Mouse (Mus musculus): ENCODE data around the gene Zfhx3. TPM values are rescaled to one million over a fixed set of nuclear protein-coding genes. Genes with fewer than 3 reads are reported as not detected.

Zfhx3 gene
- polyA plus RNA-seq, 1 experiment from 2014 or later, result 22.4 TPM

- H3K27me3 ChIP-seq, result peaks cover 31% of the 10 kb centered on the region
- H3K9me3 ChIP-seq (replicated peaks), result no peaks in the 10 kb centered on the region
- H3K9ac ChIP-seq, result 0 out of 2 replicates have a peak overlapping the region, but pooled peaks have one; percentile 30
- no peaks in the 10 kb centered on the region for H3K36me3 ChIP-seq (ENCODE audit: poor library complexity, severe bottlenecking)
- H3K4me3 ChIP-seq, result no peak overlapping the region
- peak overlapping the region; percentile 48 for H3K27ac ChIP-seq
- 20% methylated on average over 11 of the region's 12 CpGs for WGBS
- peak; percentile 79 for ATAC-seq
- H3K4me1 ChIP-seq, result peaks cover 41% of the 10 kb centered on the region
- peak overlapping the region; percentile 21 for H3K4me2 ChIP-seq
Observed at GRCm38 (mm10) chr8:108829305-108829717, 886.9 kb downstream of the Zfhx3 start.

- 89% methylated on average over 11 of the region's 11 CpGs for WGBS
- Histone ChIP-seq H3K4me2 (no peak overlapping the region), H3K36me3 (ENCODE audit: poor library complexity, severe bottlenecking) (0 out of 2 replicates have a peak, but pooled peaks cover 3% of the 10 kb centered on the region), H3K9ac (no peak overlapping the region), H3K4me3 (no peak overlapping the region), H3K27ac (no peak overlapping the region), H3K27me3 (peaks cover 60% of the 10 kb centered on the region), H3K4me1 (peaks cover 35% of the 10 kb centered on the region), H3K9me3 (replicated peaks) (no peaks in the 10 kb centered on the region)
- no peak for ATAC-seq
Observed at GRCm38 (mm10) chr8:108835143-108835542, 892.7 kb downstream of the Zfhx3 start.

GRCm38 (mm10) chr8:108837788-108838187 is 895.3 kb downstream of the Zfhx3 start:
- Histone ChIP-seq H3K27ac (no peak overlapping the region), H3K9ac (no peak overlapping the region), H3K27me3 (peaks cover 65% of the 10 kb centered on the region), H3K9me3 (replicated peaks) (no peaks in the 10 kb centered on the region), H3K4me1 (peaks cover 30% of the 10 kb centered on the region), H3K36me3 (ENCODE audit: poor library complexity, severe bottlenecking) (0 out of 2 replicates have a peak, but pooled peaks cover 3% of the 10 kb centered on the region), H3K4me3 (no peak overlapping the region), H3K4me2 (no peak overlapping the region)
- WGBS, result 6% methylated on average over 10 of the region's 10 CpGs
- ATAC-seq, result no peak

- Histone ChIP-seq H3K4me2 (no peak overlapping the region), H3K9me3 (replicated peaks) (no peaks in the 10 kb centered on the region), H3K27ac (no peak overlapping the region), H3K4me3 (no peak overlapping the region), H3K36me3 (ENCODE audit: poor library complexity, severe bottlenecking) (0 out of 2 replicates have a peak, but pooled peaks cover 3% of the 10 kb centered on the region), H3K27me3 (peaks cover 55% of the 10 kb centered on the region), H3K9ac (no peak overlapping the region), H3K4me1 (peaks cover 30% of the 10 kb centered on the region)
- ATAC-seq, result no peak
- 15% methylated on average over 6 of the region's 6 CpGs for WGBS
Observed at GRCm38 (mm10) chr8:108838761-108839160, 896.3 kb downstream of the Zfhx3 start.

- H3K36me3 ChIP-seq (ENCODE audit: poor library complexity, severe bottlenecking), result no peaks in the 10 kb centered on the region
- WGBS, result 94% methylated on average over 5 of the region's 5 CpGs
- no peak overlapping the region for H3K27ac ChIP-seq
- H3K4me2 ChIP-seq, result no peak overlapping the region
- no peaks in the 10 kb centered on the region for H3K9me3 ChIP-seq (replicated peaks)
- no peak for ATAC-seq
- no peak overlapping the region for H3K9ac ChIP-seq
- H3K4me3 ChIP-seq, result no peak overlapping the region
- H3K27me3 ChIP-seq, result peaks cover 29% of the 10 kb centered on the region
- peaks cover 37% of the 10 kb centered on the region for H3K4me1 ChIP-seq
Observed at GRCm38 (mm10) chr8:108842307-108842706, 899.9 kb downstream of the Zfhx3 start.

GRCm38 (mm10) chr8:108846174-108846573 is 903.7 kb downstream of the Zfhx3 start:
- no peaks in the 10 kb centered on the region for H3K36me3 ChIP-seq (ENCODE audit: poor library complexity, severe bottlenecking)
- no peak overlapping the region for H3K4me3 ChIP-seq
- ATAC-seq, result no peak
- H3K4me2 ChIP-seq, result no peak overlapping the region
- no peaks in the 10 kb centered on the region for H3K9me3 ChIP-seq (replicated peaks)
- H3K27ac ChIP-seq, result no peak overlapping the region
- WGBS, result 28% methylated on average over 6 of the region's 6 CpGs
- H3K4me1 ChIP-seq, result peaks cover 11% of the 10 kb centered on the region
- peaks cover 10% of the 10 kb centered on the region for H3K27me3 ChIP-seq
- no peak overlapping the region for H3K9ac ChIP-seq

GRCm38 (mm10) chr8:108846827-108847226 is 904.4 kb downstream of the Zfhx3 start:
- no peak for ATAC-seq
- H3K9me3 ChIP-seq (replicated peaks), result no peaks in the 10 kb centered on the region
- 71% methylated on average over 11 of the region's 11 CpGs for WGBS
- H3K4me1 ChIP-seq, result peaks cover 11% of the 10 kb centered on the region
- H3K4me2 ChIP-seq, result no peak overlapping the region
- 0 out of 2 replicates have a peak, but pooled peaks cover 5% of the 10 kb centered on the region for H3K27me3 ChIP-seq
- no peaks in the 10 kb centered on the region for H3K36me3 ChIP-seq (ENCODE audit: poor library complexity, severe bottlenecking)
- H3K4me3 ChIP-seq, result no peak overlapping the region
- no peak overlapping the region for H3K27ac ChIP-seq
- no peak overlapping the region for H3K9ac ChIP-seq

- H3K4me1 ChIP-seq, result peaks cover 15% of the 10 kb centered on the region
- no peaks in the 10 kb centered on the region for H3K9me3 ChIP-seq (replicated peaks)
- 0 out of 2 replicates have a peak, but pooled peaks cover 5% of the 10 kb centered on the region for H3K27me3 ChIP-seq
- no peak overlapping the region for H3K27ac ChIP-seq
- 83% methylated on average over 2 of the region's 2 CpGs for WGBS
- H3K4me2 ChIP-seq, result no peak overlapping the region
- no peaks in the 10 kb centered on the region for H3K36me3 ChIP-seq (ENCODE audit: poor library complexity, severe bottlenecking)
- no peak overlapping the region for H3K4me3 ChIP-seq
- H3K9ac ChIP-seq, result no peak overlapping the region
- ATAC-seq, result no peak
Observed at GRCm38 (mm10) chr8:108847356-108847755, 904.9 kb downstream of the Zfhx3 start.

GRCm38 (mm10) chr8:108848484-108848883 is 906.0 kb downstream of the Zfhx3 start:
- peaks cover 19% of the 10 kb centered on the region for H3K4me1 ChIP-seq
- no peak for ATAC-seq
- H3K36me3 ChIP-seq (ENCODE audit: poor library complexity, severe bottlenecking), result no peaks in the 10 kb centered on the region
- 72% methylated on average over 3 of the region's 3 CpGs for WGBS
- no peaks in the 10 kb centered on the region for H3K9me3 ChIP-seq (replicated peaks)
- 0 out of 2 replicates have a peak, but pooled peaks cover 5% of the 10 kb centered on the region for H3K27me3 ChIP-seq
- no peak overlapping the region for H3K27ac ChIP-seq
- no peak overlapping the region for H3K4me2 ChIP-seq
- no peak overlapping the region for H3K9ac ChIP-seq
- H3K4me3 ChIP-seq, result no peak overlapping the region

- H3K9me3 ChIP-seq (replicated peaks), result no peaks in the 10 kb centered on the region
- peaks cover 13% of the 10 kb centered on the region for H3K4me1 ChIP-seq
- peaks cover 7% of the 10 kb centered on the region for H3K36me3 ChIP-seq (ENCODE audit: poor library complexity, severe bottlenecking)
- 84% methylated on average over 10 of the region's 10 CpGs for WGBS
- no peak overlapping the region for H3K4me2 ChIP-seq
- no peak for ATAC-seq
- no peaks in the 10 kb centered on the region for H3K27me3 ChIP-seq
- no peak overlapping the region for H3K4me3 ChIP-seq
- no peak overlapping the region for H3K27ac ChIP-seq
- H3K9ac ChIP-seq, result no peak overlapping the region
Observed at GRCm38 (mm10) chr8:108853028-108853427, 910.6 kb downstream of the Zfhx3 start.

- Histone ChIP-seq H3K4me1 (peaks cover 16% of the 10 kb centered on the region), H3K9me3 (replicated peaks) (no peaks in the 10 kb centered on the region), H3K36me3 (ENCODE audit: poor library complexity, severe bottlenecking) (peaks cover 10% of the 10 kb centered on the region), H3K4me2 (no peak overlapping the region), H3K4me3 (no peak overlapping the region), H3K9ac (no peak overlapping the region), H3K27me3 (no peaks in the 10 kb centered on the region), H3K27ac (no peak overlapping the region)
- WGBS, result 57% methylated on average over 12 of the region's 12 CpGs
- ATAC-seq, result no peak
Observed at GRCm38 (mm10) chr8:108854444-108855102, 912.1 kb downstream of the Zfhx3 start.

- H3K4me1 ChIP-seq, result peaks cover 28% of the 10 kb centered on the region
- 78% methylated on average over 8 of the region's 8 CpGs for WGBS
- no peaks in the 10 kb centered on the region for H3K9me3 ChIP-seq (replicated peaks)
- H3K36me3 ChIP-seq (ENCODE audit: poor library complexity, severe bottlenecking), result peaks cover 18% of the 10 kb centered on the region
- H3K27me3 ChIP-seq, result no peaks in the 10 kb centered on the region
- ATAC-seq, result no peak
- H3K27ac ChIP-seq, result no peak overlapping the region
- no peak overlapping the region for H3K4me3 ChIP-seq
- no peak overlapping the region for H3K9ac ChIP-seq
- H3K4me2 ChIP-seq, result no peak overlapping the region
Observed at GRCm38 (mm10) chr8:108859001-108859400, 916.6 kb downstream of the Zfhx3 start.

GRCm38 (mm10) chr8:108859983-108860382 is 917.5 kb downstream of the Zfhx3 start:
- H3K36me3 ChIP-seq (ENCODE audit: poor library complexity, severe bottlenecking), result peaks cover 18% of the 10 kb centered on the region
- ATAC-seq, result no peak

More at GRCm38 (mm10) chr8:108859983-108860382, 917.5 kb downstream of the Zfhx3 start:
- Histone ChIP-seq H3K27me3 (no peaks in the 10 kb centered on the region), H3K27ac (no peak overlapping the region), H3K4me2 (no peak overlapping the region), H3K9ac (no peak overlapping the region), H3K9me3 (replicated peaks) (no peaks in the 10 kb centered on the region), H3K4me1 (peaks cover 23% of the 10 kb centered on the region), H3K4me3 (no peak overlapping the region)
- WGBS, result 61% methylated on average over 9 of the region's 9 CpGs

All from forebrain, embryonic 13.5 days (tissue).